Mouse (Mus musculus): ENCODE data around the gene Mcl1.

- no peak for TF ChIP-seq CTCF (IDR thresholded peaks at IDR 0.05; ENCODE audit: low read depth, low read length)
- TF ChIP-seq POLR2A (IDR thresholded peaks at IDR 0.05; ENCODE audit: extremely low read depth, insufficient read depth, low read length) = no peak
These were observed 5.0 kb upstream of the Mcl1 start for GRCm38 (mm10) chr3:95653473-95654034.

Data from liver, adult 2 months (tissue).